Mouse (Mus musculus) thymus, adult 2 months (tissue): ENCODE data around the gene Ikbip. TPM values are rescaled to one million over a fixed set of nuclear protein-coding genes. Genes with fewer than 3 reads are reported as not detected.
A peak's percentile ranks its signal among the peaks of the same experiment; 100 is the strongest.

ENCODE experiments used
- DNase-seq: peaks from one replicate; pipeline ENCODE4 v3.0.0; 2021
- H3K27ac ChIP-seq: fragments of 200-500 bp; 2 replicates; pipeline ENCODE4 v1.5.1; 2012; ENCODE audit warnings: low read length, control low read depth; ENCODE audit not compliant: control insufficient read depth, insufficient read depth
- H3K27me3 ChIP-seq: fragments of 200-500 bp; 2 replicates; pipeline ENCODE4 v1.6.1; 2012; ENCODE audit warnings: mild to moderate bottlenecking, low read length, moderate library complexity, mixed read lengths; ENCODE audit not compliant: control insufficient read depth, insufficient read depth
- H3K36me3 ChIP-seq: fragments of 200-500 bp; 2 replicates; pipeline ENCODE4 v1.6.1; 2012; ENCODE audit warnings: mild to moderate bottlenecking, low read length, moderate library complexity; ENCODE audit not compliant: control insufficient read depth, insufficient read depth
- H3K4me1 ChIP-seq: fragments of 200-500 bp; replicated peaks from 2 replicates; pipeline ENCODE4 v1.6.1; 2012; ENCODE audit warnings: low read length; ENCODE audit not compliant: control insufficient read depth, insufficient read depth
- H3K4me3 ChIP-seq: fragments of 200-500 bp; 2 replicates; pipeline ENCODE4 v1.5.1; 2012; ENCODE audit warnings: mild to moderate bottlenecking, low read length, control low read depth, moderate library complexity; ENCODE audit not compliant: control insufficient read depth, insufficient read depth
- CTCF ChIP-seq: fragments of 200-500 bp; IDR thresholded peaks from 2 replicates; pipeline ENCODE4 v1.5.1; 2012; ENCODE audit warnings: mild to moderate bottlenecking, control low read depth, low read length, moderate library complexity, borderline replicate concordance; ENCODE audit not compliant: control insufficient read depth, poor library complexity, insufficient read depth; ENCODE audit errors: extremely low read depth
- POLR2A ChIP-seq: fragments of 200-500 bp; IDR thresholded peaks from 2 replicates; pipeline ENCODE4 v1.6.1; 2012; ENCODE audit warnings: mild to moderate bottlenecking, low read length, control low read depth, moderate library complexity; ENCODE audit not compliant: control insufficient read depth, poor library complexity, insufficient read depth; ENCODE audit errors: extremely low read depth
- WGBS: fragments of 180-500 bp; shearing (Covaris S2); methylation state at CpG from one replicate; pipeline ENCODE4 v1.1.7; 2018; 5-methylcytosine and 5-hydroxymethylcytosine counted together
- polyA plus RNA-seq: library from polyadenylated mRNA; depleted of rRNA; stranded (reverse); fragments of >200 nt; gene quantifications from 2 replicates; pipeline ENCODE4 v1.2.3, GENCODE M21; 2012

Gene Ikbip
- polyA plus RNA-seq, 1 experiment: 0.93 TPM

GRCm38 (mm10) chr10:91102799-91103590, 20.3 kb downstream of the Ikbip start:
- Histone ChIP-seq H3K27ac (no peak overlapping the region), H3K27me3 (no peaks in the 10 kb centered on the region), H3K4me3 (no peak overlapping the region), H3K4me1 (no peaks in the 10 kb centered on the region), H3K36me3 (no peaks in the 10 kb centered on the region)
- DNase-seq: no peak
- TF ChIP-seq CTCF: no peak
- TF ChIP-seq POLR2A: no peak
- WGBS: 96% methylated on average over 14 of the region's 14 CpGs

- TF ChIP-seq CTCF (no peak), POLR2A (no peak)
These were observed 23.2 kb downstream of the Ikbip start for GRCm38 (mm10) chr10:91105981-91106380.

GRCm38 (mm10) chr10:91109841-91110240, 27.1 kb downstream of the Ikbip start:
- no peak overlapping the region for H3K4me3 ChIP-seq

More at GRCm38 (mm10) chr10:91105981-91106380, 23.2 kb downstream of the Ikbip start:
- DNase-seq: no peak
- no peaks in the 10 kb centered on the region for H3K36me3 ChIP-seq
- no peak overlapping the region for H3K4me3 ChIP-seq
- no peaks in the 10 kb centered on the region for H3K4me1 ChIP-seq
- no peaks in the 10 kb centered on the region for H3K27me3 ChIP-seq
- WGBS: 95% methylated on average over 3 of the region's 3 CpGs
- no peak overlapping the region for H3K27ac ChIP-seq

GRCm38 (mm10) chr10:91116958-91117357, 34.2 kb downstream of the Ikbip start:
- H3K27me3 ChIP-seq: no peaks in the 10 kb centered on the region
- DNase-seq: peak; percentile 2
- H3K27ac ChIP-seq: no peak overlapping the region
- TF ChIP-seq CTCF (no peak), POLR2A (no peak)
- 90% methylated on average over 12 of the region's 12 CpGs for WGBS
- H3K4me1 ChIP-seq: no peaks in the 10 kb centered on the region
- peaks cover 65% of the 10 kb centered on the region for H3K36me3 ChIP-seq
- H3K4me3 ChIP-seq: no peak overlapping the region

More at GRCm38 (mm10) chr10:91109841-91110240, 27.1 kb downstream of the Ikbip start:
- DNase-seq: no peak
- H3K4me1 ChIP-seq: no peaks in the 10 kb centered on the region
- WGBS: 92% methylated on average over 4 of the region's 4 CpGs
- peaks cover 12% of the 10 kb centered on the region for H3K36me3 ChIP-seq
- TF ChIP-seq CTCF (no peak), POLR2A (no peak)
- no peak overlapping the region for H3K27ac ChIP-seq
- H3K27me3 ChIP-seq: no peaks in the 10 kb centered on the region

GRCm38 (mm10) chr10:91122646-91123045, 39.9 kb downstream of the Ikbip start:
- H3K27me3 ChIP-seq: no peaks in the 10 kb centered on the region
- no peak for DNase-seq
- no peak overlapping the region for H3K27ac ChIP-seq
- peaks cover 2% of the 10 kb centered on the region; the same call in 1 of the 2 replicates for H3K4me1 ChIP-seq
- no peak overlapping the region for H3K4me3 ChIP-seq
- 11% methylated on average over 6 of the region's 6 CpGs for WGBS
- peaks cover 29% of the 10 kb centered on the region for H3K36me3 ChIP-seq
- TF ChIP-seq CTCF (no peak), POLR2A (no peak)

GRCm38 (mm10) chr10:91123281-91123827, 40.6 kb downstream of the Ikbip start:
- H3K36me3 ChIP-seq: peaks cover 22% of the 10 kb centered on the region
- no peak for DNase-seq
- H3K4me1 ChIP-seq: peaks cover 2% of the 10 kb centered on the region; the same call in 1 of the 2 replicates
- H3K4me3 ChIP-seq: peak overlapping the region; percentile 59
- TF ChIP-seq CTCF (no peak), POLR2A (no peak)
- peak overlapping the region; percentile 56 for H3K27ac ChIP-seq
- H3K27me3 ChIP-seq: no peaks in the 10 kb centered on the region
- WGBS: under 1% methylated on average over 44 of the region's 44 CpGs
